Mouse (Mus musculus) right cerebral cortex, adult 2 months (tissue): ENCODE measurements around the gene Loxl4.

Source experiments
- DNase-seq, 2 experiments: peaks; one replicate each; pipeline ENCODE4 v3.0.0; 2021 to 2022; ENCODE audit warnings: low spot score in 2 of 2

The Loxl4 gene

DNA sequence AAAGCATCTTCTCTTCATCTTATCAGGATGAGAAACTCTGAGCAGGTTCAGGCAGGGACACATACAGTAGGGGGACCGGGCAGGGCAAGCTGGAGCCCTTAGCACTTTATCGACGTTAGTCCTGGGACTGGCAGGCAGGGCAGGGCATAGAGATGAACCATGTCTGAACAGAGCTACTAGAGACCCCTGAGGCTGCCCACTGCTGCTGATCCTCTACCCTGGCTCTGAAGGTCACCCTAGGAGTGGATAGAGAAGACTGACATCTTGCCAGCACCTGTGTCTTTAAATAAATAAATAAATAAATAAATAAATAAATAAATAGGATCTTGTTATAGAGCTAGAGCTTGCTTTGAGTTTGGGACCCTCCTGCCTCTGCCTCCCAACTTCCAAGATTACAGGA lies 2.9 kb downstream of the Loxl4 start:
- no peak for DNase-seq

DNA sequence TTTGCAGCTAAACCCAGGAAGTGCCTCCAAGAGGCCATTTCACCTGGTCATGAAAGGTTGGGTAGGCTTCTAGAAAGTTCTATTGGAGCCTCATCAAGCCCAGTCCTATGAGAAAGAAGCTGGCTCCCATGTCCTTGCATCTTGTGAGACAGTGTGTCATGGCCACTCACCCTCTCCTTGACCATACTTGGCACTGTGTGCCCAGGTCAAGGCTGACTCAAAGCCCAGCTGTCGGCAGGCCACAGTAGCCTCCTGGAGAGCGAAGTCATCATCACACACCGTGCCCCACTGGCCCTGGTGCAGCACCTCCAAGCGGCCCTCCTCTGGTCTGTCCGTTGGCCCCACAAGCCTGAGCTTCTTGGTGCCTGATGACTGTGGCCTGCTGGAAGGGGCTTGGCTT lies 4.5 kb downstream of the Loxl4 start:
- DNase-seq = no peak

DNA sequence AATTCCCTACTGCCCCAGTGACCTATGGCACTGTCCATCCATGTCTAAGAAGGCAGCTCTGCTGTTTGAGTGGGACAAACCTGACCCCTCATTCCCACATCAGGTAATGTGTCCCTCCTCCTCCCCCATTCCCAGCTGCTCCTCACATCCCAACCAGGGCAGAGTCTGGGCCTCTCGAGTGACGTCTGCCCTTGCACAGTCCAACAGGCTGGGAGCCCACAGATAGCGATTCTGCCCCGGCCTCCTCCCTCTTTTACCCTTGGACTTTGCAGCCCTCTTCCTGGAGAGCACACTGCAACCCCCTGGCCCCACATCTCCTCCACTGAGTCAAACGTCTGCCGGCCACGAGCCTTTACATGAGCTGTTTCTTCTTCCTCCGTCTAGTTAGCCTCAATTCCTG lies 10.0 kb downstream of the Loxl4 start:
- DNase-seq = no peak

DNA sequence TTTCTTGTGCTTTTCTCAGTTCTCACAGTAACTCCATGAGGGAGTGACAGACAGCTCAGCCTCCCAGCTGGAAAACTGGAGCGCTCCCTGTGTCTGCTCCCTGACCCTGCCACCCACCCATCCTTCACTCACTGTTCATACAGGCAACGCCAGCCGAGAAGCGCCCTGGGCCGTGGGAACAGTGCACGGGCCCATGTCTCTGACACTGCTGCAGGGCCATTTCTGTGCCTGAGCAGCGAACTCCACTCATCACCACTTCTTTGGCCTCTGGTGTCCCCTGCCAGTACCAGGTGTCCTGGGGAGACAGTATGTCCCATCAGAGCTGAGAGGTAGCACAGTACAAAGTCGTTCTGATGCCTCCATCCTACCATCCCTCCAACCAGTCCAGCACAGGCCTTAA lies 10.6 kb downstream of the Loxl4 start:
- DNase-seq = no peak

DNA sequence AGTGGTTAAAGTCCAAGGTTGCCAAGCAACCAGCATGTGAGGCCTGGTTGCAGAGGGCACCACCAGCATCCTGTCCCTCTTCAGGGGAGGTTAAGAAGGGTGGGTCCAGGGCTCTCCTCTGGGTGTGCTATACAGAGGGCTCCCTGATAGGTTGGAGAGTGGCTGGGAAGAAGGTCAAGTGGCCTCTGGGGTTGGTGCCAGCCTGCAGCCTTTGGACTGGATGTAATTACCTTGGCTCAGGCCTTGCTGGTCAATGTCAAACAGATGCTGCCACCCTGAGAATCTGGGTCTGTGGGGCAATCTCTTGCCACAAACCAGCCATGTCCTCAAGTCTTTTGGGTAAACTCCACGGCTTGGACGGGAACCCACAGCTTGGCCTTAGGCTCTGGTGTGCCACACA lies 11.2 kb downstream of the Loxl4 start:
- DNase-seq = no peak

DNA sequence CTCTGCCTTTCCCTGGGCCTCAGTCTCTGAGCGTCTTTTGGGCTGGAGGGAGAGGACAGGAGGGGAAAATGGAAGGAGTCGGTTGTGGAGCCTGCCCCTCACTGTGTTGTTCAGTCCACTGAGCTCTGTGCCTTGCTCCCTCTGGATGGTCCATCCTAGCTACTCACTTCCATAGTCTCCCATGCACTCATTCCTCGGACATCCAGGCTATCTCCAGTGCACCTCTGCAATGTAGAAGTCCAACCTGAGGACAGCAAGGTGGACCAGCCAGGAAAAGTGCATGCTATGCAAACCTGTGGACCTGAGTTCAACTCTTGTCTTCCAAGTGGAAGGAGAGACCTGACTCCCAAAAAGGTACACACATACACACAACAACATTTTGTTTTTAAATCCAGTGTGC lies 12.0 kb downstream of the Loxl4 start:
- no peak for DNase-seq

DNA sequence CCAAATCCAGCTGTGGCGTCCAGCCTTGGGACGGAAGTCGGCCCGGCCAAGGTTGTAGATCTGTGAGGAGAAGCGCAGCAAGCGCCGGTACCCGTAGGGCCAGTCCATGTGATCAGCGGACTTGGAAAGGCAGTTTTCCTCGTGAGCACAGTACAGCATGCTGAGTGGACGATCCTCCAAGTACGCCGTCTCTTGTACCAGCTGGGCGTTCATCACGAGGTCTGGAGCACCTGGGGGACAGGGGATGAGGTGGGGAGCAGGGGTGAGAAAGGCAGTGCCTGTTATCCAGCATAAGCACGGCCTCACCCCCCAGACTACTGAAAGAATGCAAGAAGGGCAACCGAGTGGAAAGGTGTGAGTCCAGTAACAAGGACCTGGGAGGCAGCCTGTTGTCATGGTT lies 12.7 kb downstream of the Loxl4 start:
- DNase-seq = no peak

DNA sequence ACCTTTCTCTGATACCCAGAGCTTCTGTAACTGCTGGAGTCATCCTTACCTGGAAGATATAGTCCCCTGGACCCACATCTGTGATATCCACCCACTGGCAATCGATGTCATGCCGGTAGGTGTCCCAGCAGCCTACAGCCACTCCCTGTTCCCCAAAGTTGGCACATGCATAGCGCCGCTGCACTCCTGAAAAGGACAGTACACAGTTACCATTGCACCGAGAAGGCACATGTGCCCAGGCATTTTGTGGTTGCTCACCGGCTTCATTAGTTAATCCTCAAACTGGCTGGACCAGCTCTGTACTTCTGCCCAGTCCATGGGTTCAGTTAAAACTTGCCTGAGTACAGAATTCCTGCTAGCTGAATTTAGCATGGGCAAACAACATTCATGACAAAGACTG lies 14.7 kb downstream of the Loxl4 start:
- DNase-seq = no peak

DNA sequence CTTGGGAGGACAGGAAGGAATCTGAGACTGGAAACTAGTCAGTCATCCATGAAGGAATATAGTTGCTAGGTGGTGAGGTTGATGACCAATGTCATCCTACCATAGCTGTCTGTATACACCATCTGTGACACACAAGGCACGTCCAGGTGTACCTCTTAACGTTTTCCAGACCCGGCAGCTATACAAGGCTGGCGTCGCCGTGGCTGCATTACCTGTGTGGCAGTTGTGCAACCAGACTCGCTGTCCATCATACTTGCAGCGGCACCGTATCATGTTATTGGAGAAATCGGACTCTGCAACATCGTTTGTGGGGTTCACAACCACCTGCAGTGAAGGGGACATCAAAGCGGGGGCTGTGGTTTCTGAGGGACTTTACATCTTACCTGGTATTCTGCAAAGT lies 15.3 kb downstream of the Loxl4 start:
- no peak for DNase-seq

DNA sequence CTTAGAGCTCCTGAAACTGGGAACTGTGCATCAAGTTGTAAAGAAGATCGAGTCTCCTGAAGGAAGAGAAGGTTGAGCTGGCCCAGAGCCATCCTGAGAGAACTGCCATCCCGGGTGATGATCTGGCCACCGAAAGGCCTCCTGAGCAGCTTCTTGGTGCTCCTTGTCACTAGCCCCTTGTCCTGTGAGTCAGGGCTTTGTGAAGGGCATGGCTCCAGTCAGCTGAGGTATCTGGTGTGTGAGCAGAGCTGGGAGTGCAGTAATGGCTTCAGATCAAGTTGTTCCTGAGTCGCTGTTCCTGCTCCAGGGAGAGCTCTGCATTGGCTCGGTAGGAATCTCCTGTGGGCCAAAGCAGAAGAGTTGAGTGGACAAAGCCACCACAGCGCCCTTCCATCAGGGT lies 17.5 kb downstream of the Loxl4 start:
- DNase-seq = no peak

DNA sequence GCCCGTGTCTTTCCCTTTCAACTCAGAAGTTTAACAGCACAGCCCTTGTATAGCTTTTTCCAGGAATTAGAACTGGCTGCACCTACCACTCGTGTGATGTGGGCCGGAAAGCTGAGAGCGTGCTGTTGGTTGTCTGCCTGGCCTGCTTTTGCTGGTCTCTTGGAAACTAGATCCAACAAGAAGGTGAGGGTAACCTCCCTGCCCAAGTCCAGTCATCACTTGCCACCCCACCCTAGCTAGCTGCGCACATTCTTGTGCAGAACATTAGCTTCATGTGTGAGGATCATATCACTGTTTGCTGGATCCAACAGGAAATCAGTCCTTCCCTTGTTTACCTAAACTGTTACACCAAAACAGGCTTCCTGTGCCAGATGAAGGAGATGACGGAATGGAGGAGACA lies 19.2 kb downstream of the Loxl4 start:
- DNase-seq = no peak

DNA sequence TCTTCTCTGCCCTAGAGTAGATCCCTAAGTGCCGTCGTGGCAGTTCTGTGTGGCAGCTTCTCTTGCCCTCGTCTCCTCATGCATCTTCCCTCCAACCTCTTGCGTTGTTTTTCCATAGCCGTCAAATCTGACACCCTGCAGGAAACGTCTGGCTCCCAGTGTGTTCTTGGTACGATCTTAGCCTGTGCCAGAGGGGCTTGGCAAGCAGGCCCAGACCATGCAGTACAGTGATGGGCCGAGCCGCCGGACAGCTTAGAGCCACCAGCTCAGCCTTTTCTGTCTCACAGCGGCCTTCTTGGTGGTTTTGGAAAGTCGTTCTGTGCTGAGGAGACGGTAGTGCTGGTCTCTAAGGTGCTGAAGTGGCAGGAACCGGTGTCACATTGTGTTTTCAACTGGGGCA lies 21.1 kb downstream of the Loxl4 start:
- no peak for DNase-seq

DNA sequence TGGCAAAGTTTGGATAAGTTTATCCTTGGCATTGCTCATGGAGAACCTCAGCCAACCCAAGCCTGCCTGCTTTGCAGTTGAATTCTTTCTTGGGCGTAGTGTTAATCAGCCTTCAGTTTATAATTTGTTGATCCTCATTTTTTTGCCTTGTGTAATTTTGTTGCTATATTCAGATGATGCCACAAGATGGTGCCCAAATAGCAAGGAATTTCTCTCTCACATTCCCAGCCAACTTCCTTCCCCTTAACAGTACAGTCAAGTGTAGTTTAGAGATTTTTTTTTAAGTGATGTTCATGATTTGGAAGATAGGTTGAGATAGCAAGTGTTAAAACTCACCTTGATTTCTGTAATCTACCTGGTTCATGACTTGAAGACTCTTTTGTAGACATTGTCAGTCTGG lies 23.4 kb downstream of the Loxl4 start:
- no peak for DNase-seq

DNA sequence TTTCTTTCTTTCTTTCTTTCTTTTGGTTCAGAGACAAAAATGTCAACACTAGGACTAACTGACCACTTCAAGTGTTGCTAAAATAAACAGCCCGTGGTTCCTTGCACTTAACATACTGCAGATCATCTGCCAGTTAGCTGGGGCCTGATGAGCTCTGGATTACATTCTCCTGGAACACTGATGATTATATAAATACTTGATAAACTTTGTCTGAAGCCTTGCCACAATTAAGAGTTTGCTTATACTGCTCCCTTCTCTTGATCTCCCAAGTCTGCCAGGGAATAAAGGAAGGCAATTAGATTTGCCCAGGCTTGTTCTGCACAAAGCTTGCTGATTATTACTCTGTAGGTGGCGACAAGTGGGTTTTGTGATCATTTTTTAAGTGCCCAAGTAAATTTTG lies 24.9 kb downstream of the Loxl4 start:
- DNase-seq = no peak

DNA sequence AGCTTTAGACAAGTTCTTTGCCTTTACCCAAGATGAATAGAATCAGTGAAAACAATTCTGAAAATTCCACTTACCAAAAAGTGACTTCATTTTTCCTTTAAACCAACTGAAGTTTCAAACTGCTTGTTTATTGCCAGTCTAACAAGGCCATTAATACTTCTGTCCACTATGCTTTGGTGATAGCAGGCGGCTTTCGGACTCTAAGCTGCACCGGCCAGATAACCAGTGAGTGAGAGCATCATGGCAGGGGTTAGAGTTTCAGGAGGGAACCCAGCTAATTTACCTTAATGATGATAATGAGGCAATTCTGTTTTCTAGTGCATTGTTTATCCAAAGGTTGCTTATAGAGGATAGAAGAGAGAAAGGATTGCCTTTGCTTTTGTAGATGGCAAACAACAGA lies 28.4 kb downstream of the Loxl4 start:
- no peak for DNase-seq

DNA sequence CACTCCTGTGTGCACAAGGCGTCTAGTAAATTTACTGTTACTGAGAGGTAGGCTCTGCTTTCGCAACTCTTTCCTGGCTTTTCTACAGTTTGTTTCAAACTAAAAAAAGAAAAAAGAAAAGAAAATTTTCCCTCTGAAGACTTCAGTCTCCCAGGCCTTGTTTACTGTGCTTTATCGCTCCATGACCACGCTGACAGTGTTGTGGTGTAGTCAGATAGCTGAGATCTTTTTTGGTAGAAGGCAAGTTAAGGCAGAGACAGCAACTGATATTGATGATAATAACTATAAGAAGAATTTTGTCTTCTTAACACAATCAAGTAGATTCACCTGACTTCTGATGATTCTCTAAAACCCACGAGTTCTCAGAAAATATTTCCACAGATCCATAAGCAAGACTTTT lies 28.9 kb downstream of the Loxl4 start:
- DNase-seq = no peak

DNA sequence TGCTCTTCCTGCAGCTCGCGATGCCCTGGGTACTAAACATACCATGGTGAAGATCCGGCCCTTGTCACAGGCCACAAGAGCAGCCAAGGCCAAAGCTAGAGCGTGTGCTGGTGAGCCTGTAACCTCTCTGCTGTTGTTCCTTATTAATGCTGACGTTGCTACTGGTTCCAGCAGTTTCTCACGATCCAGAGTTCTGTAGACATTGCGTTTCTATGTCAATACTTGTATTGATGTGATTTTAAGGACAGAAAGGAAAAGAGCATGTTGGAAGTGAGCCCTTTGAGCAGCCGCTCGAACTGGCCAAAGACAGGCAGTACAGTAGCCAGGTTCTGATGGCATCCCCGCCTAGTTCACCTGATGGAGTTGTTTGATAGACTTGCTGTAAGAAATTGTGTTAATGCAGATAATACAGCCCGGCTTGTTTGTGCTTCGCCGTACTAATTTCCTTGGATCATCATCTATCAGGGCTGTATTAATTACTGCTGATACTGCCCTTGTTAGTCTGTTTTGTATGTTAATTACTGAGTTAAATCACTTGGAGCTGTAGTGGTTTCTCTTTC lies 29.7 kb downstream of the Loxl4 start:
- no peak for DNase-seq

DNA sequence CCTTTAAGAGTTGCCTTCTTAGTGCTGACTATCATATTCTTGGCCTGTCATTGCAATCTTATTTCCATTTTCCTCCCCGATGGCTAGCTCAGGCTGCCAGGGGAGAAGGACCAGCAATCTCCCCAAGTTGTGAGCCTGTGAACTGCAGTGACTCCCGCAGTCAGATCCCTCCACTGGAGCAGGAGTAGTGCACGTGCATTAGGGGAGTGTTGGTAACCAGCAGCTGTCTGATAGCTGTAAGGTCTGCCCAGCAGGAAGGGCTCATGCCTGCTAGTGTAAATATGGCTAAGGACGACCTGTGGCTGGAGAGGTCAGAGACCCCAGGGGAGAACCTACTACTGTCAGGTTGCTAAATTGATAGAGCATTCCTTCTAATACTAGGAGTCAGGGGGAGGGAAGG lies 31.9 kb downstream of the Loxl4 start:
- no peak for DNase-seq

DNA sequence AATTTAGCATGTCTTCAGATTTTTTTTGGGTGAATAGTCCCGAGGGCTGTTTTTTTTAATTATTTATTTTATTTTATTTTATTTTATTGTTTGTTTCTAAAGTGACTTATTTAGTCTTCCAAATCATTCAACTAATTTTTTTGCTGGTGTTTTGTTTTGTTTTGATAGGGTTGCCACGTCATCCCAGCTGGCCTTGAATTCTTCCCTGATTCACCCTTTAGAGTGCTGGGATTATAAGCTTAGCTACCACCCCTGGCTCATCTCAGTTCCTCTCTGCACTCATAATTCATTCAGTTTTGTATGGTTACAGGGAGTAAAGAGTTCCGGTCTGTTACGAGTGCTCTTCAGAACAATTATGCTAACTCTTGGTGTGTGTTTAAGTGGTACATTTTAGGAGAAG lies 34.0 kb downstream of the Loxl4 start:
- DNase-seq = no peak

DNA sequence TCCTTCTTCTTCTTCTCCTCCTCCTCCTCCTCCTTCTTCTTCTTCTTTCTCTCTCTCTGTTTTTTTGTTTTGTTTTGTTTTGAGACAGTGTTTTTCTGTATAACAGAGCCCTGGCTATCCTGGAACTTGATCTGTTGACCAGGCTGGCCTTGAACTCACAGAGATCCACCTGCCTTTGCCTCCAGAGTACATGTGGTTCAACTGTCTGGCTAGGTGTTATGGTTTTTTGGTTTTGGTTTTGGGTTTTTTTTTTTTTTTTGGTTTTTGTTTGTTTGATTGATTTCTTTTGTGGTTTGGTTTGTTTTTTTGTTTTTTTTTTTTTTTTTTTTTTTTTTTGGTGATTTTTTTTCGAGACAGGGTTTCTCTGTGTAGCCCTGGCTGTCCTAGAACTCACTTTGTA lies 35.8 kb downstream of the Loxl4 start:
- DNase-seq = no peak

DNA sequence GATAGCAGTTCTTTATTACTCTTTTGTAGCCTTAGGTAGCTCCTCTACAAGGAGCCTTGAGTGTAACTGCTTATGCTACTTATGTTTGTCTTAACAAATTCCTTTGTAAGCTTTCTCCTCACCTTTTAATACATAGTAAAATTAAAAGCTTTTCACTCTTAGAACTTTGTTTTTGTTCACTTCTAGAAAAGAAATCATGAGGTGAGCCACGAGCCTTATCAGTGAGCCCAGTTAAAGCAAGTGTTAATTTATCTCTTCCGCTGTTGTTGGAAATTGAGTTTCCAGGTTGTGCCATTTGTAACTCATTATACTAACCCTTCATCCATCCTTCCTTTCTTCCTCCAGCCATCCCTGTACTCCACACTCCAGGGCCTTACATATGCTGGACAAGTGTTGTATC lies 37.3 kb downstream of the Loxl4 start:
- no peak for DNase-seq

DNA sequence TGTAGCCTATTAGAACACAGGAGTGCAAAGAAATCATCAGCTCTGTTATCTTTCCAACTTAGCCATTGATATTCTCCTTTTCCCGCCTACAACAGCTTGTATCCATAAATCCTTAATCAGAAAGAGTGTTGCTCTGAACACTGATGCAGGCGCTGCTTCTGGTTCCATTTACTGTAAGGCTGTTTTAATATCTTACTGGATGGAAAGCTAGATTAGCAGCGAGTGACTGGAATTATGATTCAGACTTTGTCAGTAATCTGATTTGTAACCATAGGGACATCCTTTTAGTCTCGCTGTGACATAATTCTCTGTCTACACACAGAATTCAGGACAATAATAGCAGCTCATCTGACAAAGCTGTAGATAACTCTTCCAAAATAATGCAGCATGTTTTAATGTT lies 41.3 kb downstream of the Loxl4 start:
- DNase-seq = no peak

DNA sequence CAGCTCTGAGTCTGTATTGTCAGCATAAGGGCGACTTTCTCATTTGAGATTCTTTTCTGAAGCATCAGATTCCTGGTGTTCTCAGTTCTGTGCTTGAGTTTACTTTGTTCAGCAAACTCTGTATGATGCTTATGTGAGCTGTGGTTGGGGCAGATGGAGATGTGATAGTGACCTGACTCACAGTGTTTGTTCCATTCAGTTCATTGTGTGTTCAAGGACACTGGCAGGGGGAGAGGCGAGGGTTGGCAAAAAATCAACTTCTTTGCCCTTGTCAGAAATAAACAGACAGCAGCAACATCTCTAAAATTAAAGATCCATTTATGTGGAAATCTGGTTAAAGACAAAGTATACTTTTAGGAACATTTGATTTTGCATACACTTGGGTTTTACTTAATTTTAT lies 43.5 kb downstream of the Loxl4 start:
- DNase-seq = no peak

DNA sequence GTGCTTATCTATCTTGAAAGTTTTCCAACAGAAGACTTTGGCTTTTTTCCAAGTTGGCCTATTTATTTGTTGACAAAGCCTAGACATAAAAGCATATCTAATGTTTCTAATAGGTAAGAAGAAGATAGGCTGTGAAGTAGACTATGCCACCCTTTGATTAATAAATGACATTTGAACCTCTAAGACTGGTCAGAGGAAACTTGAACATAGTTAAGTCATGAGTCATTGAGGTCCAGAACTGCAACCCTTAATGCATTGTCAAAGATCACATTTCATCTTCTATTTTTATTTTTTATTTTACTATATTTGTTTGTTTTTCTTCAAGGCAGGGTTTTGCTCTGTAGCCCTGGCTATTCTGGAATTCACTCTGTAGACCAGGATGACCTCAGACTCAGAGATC lies 45.6 kb downstream of the Loxl4 start:
- DNase-seq = no peak
